Mouse (Mus musculus) heart, embryonic 15.5 days (tissue): ENCODE results near the gene Kcnd3. TPM values are rescaled to one million over a fixed set of nuclear protein-coding genes. Genes with fewer than 3 reads are reported as not detected.

Experiments
- ATAC-seq: fragments of 200-750 bp; cut with Nextera tagmentation; replicated peaks from 2 replicates; pipeline ENCODE4 v1.8.0; 2017; ENCODE audit warnings: low read depth, moderate TSS enrichment; ENCODE audit not compliant: insufficient number of reproducible peaks, insufficient read depth, low FRiP score
- H3K27ac ChIP-seq: fragments of 300-500 bp; sonication (generic); 2 replicates; pipeline ENCODE4 v1.5.1; 2015; ENCODE audit warnings: mild to moderate bottlenecking, inconsistent platforms
- H3K27me3 ChIP-seq: fragments of 300-500 bp; sonication (generic); 2 replicates; pipeline ENCODE4 v1.6.1; 2015; ENCODE audit warnings: inconsistent platforms
- H3K36me3 ChIP-seq: fragments of 300-500 bp; sonication (generic); 2 replicates; pipeline ENCODE4 v1.6.1; 2015; ENCODE audit warnings: mild to moderate bottlenecking, inconsistent platforms
- H3K4me1 ChIP-seq: fragments of 300-500 bp; sonication (generic); replicated peaks from 2 replicates; pipeline ENCODE4 v1.6.1; 2015; ENCODE audit warnings: inconsistent platforms
- H3K4me2 ChIP-seq: fragments of 300-500 bp; sonication (generic); 2 replicates; pipeline ENCODE4 v1.6.1; 2015; ENCODE audit warnings: inconsistent platforms, mild to moderate bottlenecking, moderate library complexity
- H3K4me3 ChIP-seq: fragments of 300-500 bp; sonication (generic); 2 replicates; pipeline ENCODE4 v1.5.1; 2015; ENCODE audit warnings: mild to moderate bottlenecking, inconsistent platforms
- H3K9ac ChIP-seq: fragments of 300-500 bp; sonication (generic); 2 replicates; pipeline ENCODE4 v1.6.1; 2015; ENCODE audit warnings: mild to moderate bottlenecking, inconsistent platforms
- H3K9me3 ChIP-seq: fragments of 300-500 bp; sonication (generic); replicated peaks from 2 replicates; pipeline ENCODE4 v1.6.1; 2016; ENCODE audit warnings: inconsistent platforms
- WGBS: fragments of 180-500 bp; shearing (Covaris S2); methylation state at CpG from one replicate; pipeline ENCODE4 v1.1.7; 2015; ENCODE audit warnings: mixed read lengths; 5-methylcytosine and 5-hydroxymethylcytosine counted together
- polyA plus RNA-seq: library from polyadenylated mRNA; unstranded; fragments of >200 nt; fragmentation: Nextera tagmentation; extraction: Ambion mirVana; gene quantifications from 2 replicates; pipeline ENCODE4 v1.2.1, GENCODE M21; 2015

Kcnd3 gene
- polyA plus RNA-seq, 1 experiment from 2014 or later = 0.44 TPM

GRCm38 (mm10) chr3:105504272-105504671 is 52.1 kb downstream of the Kcnd3 start:
- no peak overlapping the region for H3K27ac ChIP-seq
- H3K9ac ChIP-seq = no peak overlapping the region
- H3K27me3 ChIP-seq = 0 out of 2 replicates have a peak, but pooled peaks cover 5% of the 10 kb centered on the region
- WGBS = 25% methylated on average over 3 of the region's 3 CpGs
- no peaks in the 10 kb centered on the region for H3K9me3 ChIP-seq
- ATAC-seq = no peak; the same call in 1 of the 2 replicates
- peaks cover 6% of the 10 kb centered on the region for H3K4me1 ChIP-seq
- H3K4me2 ChIP-seq = no peak overlapping the region
- no peak overlapping the region for H3K4me3 ChIP-seq
- H3K36me3 ChIP-seq = no peaks in the 10 kb centered on the region

GRCm38 (mm10) chr3:105505161-105505872 is 53.2 kb downstream of the Kcnd3 start:
- no peaks in the 10 kb centered on the region for H3K36me3 ChIP-seq
- no peak overlapping the region for H3K4me2 ChIP-seq
- no peak for ATAC-seq
- peaks cover 7% of the 10 kb centered on the region for H3K4me1 ChIP-seq
- H3K4me3 ChIP-seq = no peak overlapping the region
- 64% methylated on average over 15 of the region's 15 CpGs for WGBS
- no peak overlapping the region for H3K27ac ChIP-seq
- H3K9me3 ChIP-seq = no peaks in the 10 kb centered on the region
- H3K27me3 ChIP-seq = 0 out of 2 replicates have a peak, but pooled peaks cover 5% of the 10 kb centered on the region
- H3K9ac ChIP-seq = no peak overlapping the region

GRCm38 (mm10) chr3:105505873-105506170 is 53.7 kb downstream of the Kcnd3 start:
- Histone ChIP-seq H3K36me3 (no peaks in the 10 kb centered on the region), H3K4me2 (no peak overlapping the region), H3K4me3 (no peak overlapping the region), H3K27ac (no peak overlapping the region), H3K9ac (no peak overlapping the region), H3K27me3 (0 out of 2 replicates have a peak, but pooled peaks cover 5% of the 10 kb centered on the region), H3K9me3 (no peaks in the 10 kb centered on the region), H3K4me1 (peaks cover 10% of the 10 kb centered on the region)
- WGBS = 75% methylated on average over 7 of the region's 7 CpGs
- no peak for ATAC-seq

GRCm38 (mm10) chr3:105506592-105506991 is 54.5 kb downstream of the Kcnd3 start:
- H3K27me3 ChIP-seq = 0 out of 2 replicates have a peak, but pooled peaks cover 5% of the 10 kb centered on the region
- H3K9ac ChIP-seq = no peak overlapping the region
- H3K4me1 ChIP-seq = peaks cover 10% of the 10 kb centered on the region
- no peak overlapping the region for H3K4me2 ChIP-seq
- 82% methylated on average over 4 of the region's 4 CpGs for WGBS
- no peak overlapping the region for H3K4me3 ChIP-seq
- no peaks in the 10 kb centered on the region for H3K36me3 ChIP-seq
- H3K27ac ChIP-seq = no peak overlapping the region
- H3K9me3 ChIP-seq = no peaks in the 10 kb centered on the region
- ATAC-seq = no peak

GRCm38 (mm10) chr3:105509321-105509720 is 57.2 kb downstream of the Kcnd3 start:
- Histone ChIP-seq H3K27me3 (0 out of 2 replicates have a peak, but pooled peaks cover 5% of the 10 kb centered on the region), H3K36me3 (no peaks in the 10 kb centered on the region), H3K9me3 (no peaks in the 10 kb centered on the region), H3K4me3 (no peak overlapping the region), H3K27ac (no peak overlapping the region), H3K4me1 (peaks cover 7% of the 10 kb centered on the region), H3K9ac (no peak overlapping the region), H3K4me2 (no peak overlapping the region)
- ATAC-seq = no peak
- 66% methylated on average over 4 of the region's 4 CpGs for WGBS

GRCm38 (mm10) chr3:105511836-105512235 is 59.7 kb downstream of the Kcnd3 start:
- WGBS = 12% methylated on average over 2 of the region's 2 CpGs
- Histone ChIP-seq H3K9me3 (no peaks in the 10 kb centered on the region), H3K4me1 (0 out of 2 replicates have a peak, but pooled peaks cover 4% of the 10 kb centered on the region), H3K27me3 (0 out of 2 replicates have a peak, but pooled peaks cover 4% of the 10 kb centered on the region), H3K27ac (no peak overlapping the region), H3K4me2 (no peak overlapping the region), H3K9ac (no peak overlapping the region), H3K4me3 (no peak overlapping the region), H3K36me3 (no peaks in the 10 kb centered on the region)
- no peak for ATAC-seq

- ATAC-seq = no peak
- no peaks in the 10 kb centered on the region for H3K9me3 ChIP-seq
- no peaks in the 10 kb centered on the region for H3K27me3 ChIP-seq
- 0 out of 2 replicates have a peak, but pooled peaks cover 4% of the 10 kb centered on the region for H3K4me1 ChIP-seq
- H3K4me3 ChIP-seq = no peak overlapping the region
- H3K4me2 ChIP-seq = no peak overlapping the region
- WGBS = 41% methylated on average over 3 of the region's 3 CpGs
- no peak overlapping the region for H3K27ac ChIP-seq
- H3K9ac ChIP-seq = no peak overlapping the region
- H3K36me3 ChIP-seq = no peaks in the 10 kb centered on the region
Observed at GRCm38 (mm10) chr3:105514215-105514614, 62.1 kb downstream of the Kcnd3 start.

- no peak for ATAC-seq
- H3K9ac ChIP-seq = no peak overlapping the region
- no peak overlapping the region for H3K4me2 ChIP-seq
- no peaks in the 10 kb centered on the region for H3K36me3 ChIP-seq
- no peaks in the 10 kb centered on the region for H3K9me3 ChIP-seq
- 0 out of 2 replicates have a peak, but pooled peaks cover 4% of the 10 kb centered on the region for H3K4me1 ChIP-seq
- H3K27me3 ChIP-seq = no peaks in the 10 kb centered on the region
- H3K4me3 ChIP-seq = no peak overlapping the region
- no peak overlapping the region for H3K27ac ChIP-seq
Observed at GRCm38 (mm10) chr3:105515035-105515434, 62.9 kb downstream of the Kcnd3 start.

- Histone ChIP-seq H3K4me1 (peaks cover 2% of the 10 kb centered on the region), H3K27me3 (no peaks in the 10 kb centered on the region), H3K36me3 (no peaks in the 10 kb centered on the region), H3K27ac (no peak overlapping the region), H3K9ac (no peak overlapping the region), H3K4me3 (no peak overlapping the region), H3K4me2 (no peak overlapping the region), H3K9me3 (no peaks in the 10 kb centered on the region)
- no peak for ATAC-seq
- WGBS = 74% methylated on average over 1 of the region's 1 CpGs
Observed at GRCm38 (mm10) chr3:105515640-105516039, 63.5 kb downstream of the Kcnd3 start.

- no peak overlapping the region for H3K27ac ChIP-seq
- 60% methylated on average over 6 of the region's 6 CpGs for WGBS
- H3K4me3 ChIP-seq = no peak overlapping the region
- no peaks in the 10 kb centered on the region for H3K36me3 ChIP-seq
- ATAC-seq = no peak
- no peaks in the 10 kb centered on the region for H3K27me3 ChIP-seq
- peaks cover 12% of the 10 kb centered on the region for H3K4me1 ChIP-seq
- no peak overlapping the region for H3K4me2 ChIP-seq
- no peaks in the 10 kb centered on the region for H3K9me3 ChIP-seq
- no peak overlapping the region for H3K9ac ChIP-seq
Observed at GRCm38 (mm10) chr3:105520446-105520845, 68.3 kb downstream of the Kcnd3 start.

GRCm38 (mm10) chr3:105521178-105521631 is 69.1 kb downstream of the Kcnd3 start:
- Histone ChIP-seq H3K27ac (peak overlapping the region; percentile 59), H3K27me3 (no peaks in the 10 kb centered on the region), H3K9ac (no peak overlapping the region), H3K4me3 (no peak overlapping the region), H3K4me1 (peaks cover 12% of the 10 kb centered on the region), H3K36me3 (no peaks in the 10 kb centered on the region), H3K9me3 (no peaks in the 10 kb centered on the region), H3K4me2 (peak overlapping the region; percentile 39)
- WGBS = 44% methylated on average over 12 of the region's 12 CpGs
- peak; percentile 77 for ATAC-seq

- Histone ChIP-seq H3K9ac (no peak overlapping the region), H3K27me3 (no peaks in the 10 kb centered on the region), H3K4me1 (peaks cover 12% of the 10 kb centered on the region), H3K4me3 (no peak overlapping the region), H3K4me2 (peak overlapping the region; percentile 39), H3K27ac (peak overlapping the region; percentile 59), H3K36me3 (no peaks in the 10 kb centered on the region), H3K9me3 (no peaks in the 10 kb centered on the region)
- 60% methylated on average over 4 of the region's 4 CpGs for WGBS
- ATAC-seq = no peak
Observed at GRCm38 (mm10) chr3:105521639-105522038, 69.5 kb downstream of the Kcnd3 start.
